Mouse (Mus musculus) intestine, embryonic 16.5 days (tissue): ENCODE results near the gene Olfr1282. TPM values are rescaled to one million over a fixed set of nuclear protein-coding genes. Genes with fewer than 3 reads are reported as not detected.

Source experiments
- polyA plus RNA-seq: library from polyadenylated mRNA; unstranded; fragments of >200 nt; fragmentation: Nextera tagmentation; extraction: Ambion mirVana; gene quantifications from 2 replicates; pipeline ENCODE4 v1.2.1, GENCODE M21; 2015

The Olfr1282 gene
- polyA plus RNA-seq, 1 experiment from 2014 or later: not detected

Other genes with a start within 250 kb of the Olfr1282 start
- gene Gm13941, start 230.1 kb downstream of the Olfr1282 start, polyA plus RNA-seq: not detected in 2 replicates
- gene Gm15130, start 183.1 kb downstream of the Olfr1282 start, polyA plus RNA-seq: not detected in 2 replicates
- gene 4930430A15Rik, start 106.5 kb downstream of the Olfr1282 start, polyA plus RNA-seq: not detected in 2 replicates
- not detected in 2 replicates for gene Olfr1275, start 100.8 kb downstream of the Olfr1282 start, polyA plus RNA-seq
- gene Olfr1276, start 81.6 kb downstream of the Olfr1282 start, polyA plus RNA-seq: not detected in 2 replicates
- gene Olfr1277, start 62.0 kb downstream of the Olfr1282 start, polyA plus RNA-seq: not detected in 2 replicates
- not detected in 2 replicates for gene Olfr1278, start 45.9 kb downstream of the Olfr1282 start, polyA plus RNA-seq
- not detected in 2 replicates for gene Olfr1279, start 35.4 kb downstream of the Olfr1282 start, polyA plus RNA-seq
- gene Olfr1280, start 22.1 kb downstream of the Olfr1282 start, polyA plus RNA-seq: not detected in 2 replicates
- gene Olfr1281, start 9.6 kb downstream of the Olfr1282 start, polyA plus RNA-seq: not detected in 2 replicates
- not detected in 2 replicates for gene Olfr1283, start 30.7 kb upstream of the Olfr1282 start, polyA plus RNA-seq
- not detected in 2 replicates for gene Olfr1284, start 39.4 kb upstream of the Olfr1282 start, polyA plus RNA-seq
- not detected in 2 replicates for gene Olfr1286, start 87.0 kb upstream of the Olfr1282 start, polyA plus RNA-seq
- not detected in 2 replicates for gene Olfr1287, start 113.1 kb upstream of the Olfr1282 start, polyA plus RNA-seq
- not detected in 2 replicates for gene Olfr1288, start 138.0 kb upstream of the Olfr1282 start, polyA plus RNA-seq
- gene Olfr1289, start 144.7 kb upstream of the Olfr1282 start, polyA plus RNA-seq: not detected in 2 replicates
- not detected in 2 replicates for gene Olfr1290, start 157.8 kb upstream of the Olfr1282 start, polyA plus RNA-seq
- not detected in 2 replicates for gene Olfr1291-ps1, start 161.1 kb upstream of the Olfr1282 start, polyA plus RNA-seq
- gene Olfr1293-ps, start 189.1 kb upstream of the Olfr1282 start, polyA plus RNA-seq: not detected in 2 replicates
- not detected in 2 replicates for gene Olfr1294, start 204.2 kb upstream of the Olfr1282 start, polyA plus RNA-seq
- not detected in 2 replicates for gene Olfr1295, start 233.6 kb upstream of the Olfr1282 start, polyA plus RNA-seq